Mouse (Mus musculus): ENCODE results near the gene Hs6st1. TPM values are rescaled to one million over a fixed set of nuclear protein-coding genes. Genes with fewer than 3 reads are reported as not detected.

The Hs6st1 gene
- polyA plus RNA-seq, 1 experiment: 33.8 TPM

DNA sequence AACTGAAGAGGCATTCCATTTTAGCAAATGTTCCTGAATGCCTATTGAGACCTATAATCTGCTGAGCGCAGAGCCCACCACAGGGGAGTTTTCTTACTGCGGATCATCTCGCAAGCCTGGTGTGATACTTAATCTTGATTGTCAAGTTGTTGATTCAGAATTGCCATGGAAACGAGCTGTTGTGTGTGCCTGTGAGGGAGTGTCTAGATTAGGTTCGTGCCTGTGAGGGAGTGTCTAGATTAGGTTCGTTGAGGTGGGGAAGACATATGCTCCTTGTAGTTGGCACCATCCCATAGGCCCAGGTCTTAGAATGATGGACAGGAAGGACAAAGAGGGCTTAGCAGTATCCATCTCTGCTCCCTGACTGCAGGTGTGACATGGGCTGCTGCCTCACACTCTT is 23.0 kb downstream of the Hs6st1 start:
- Histone ChIP-seq H3K4me3 (replicated peaks; ENCODE audit: extremely low read depth, low read depth, low read length) (no peak overlapping the region), H3K4me1 (ENCODE audit: control insufficient read depth, insufficient read depth, low read length) (peaks cover 20% of the 10 kb centered on the region)
- DNase-seq: no peak
- no peak for TF ChIP-seq CTCF (IDR thresholded peaks at IDR 0.05; ENCODE audit: insufficient read depth, low read length)
- TF ChIP-seq POLR2A (IDR thresholded peaks at IDR 0.05; ENCODE audit: borderline replicate concordance, extremely low read depth, low read depth, low read length): no peak
- 75% methylated on average over 6 of the region's 6 CpGs for WGBS

DNA sequence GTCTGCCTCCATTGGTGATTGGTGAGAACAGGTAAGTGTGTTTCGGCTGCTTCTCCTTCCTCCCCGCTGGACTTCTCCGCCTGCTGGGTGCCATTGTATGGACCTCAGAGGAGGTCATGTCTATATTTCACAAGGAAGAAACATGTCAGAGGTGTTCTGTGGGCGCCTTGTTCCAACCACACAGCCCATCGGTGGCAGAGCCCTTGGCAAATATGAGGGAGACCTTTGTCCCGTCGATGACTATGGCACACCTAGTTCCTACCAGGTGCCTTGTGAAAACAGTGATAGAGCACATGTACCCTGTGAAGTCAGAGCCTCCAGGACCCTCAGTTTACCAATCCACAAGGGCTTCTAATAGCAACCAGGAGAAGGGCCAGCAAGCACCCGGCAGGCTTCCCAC is 25.5 kb downstream of the Hs6st1 start:
- no peak for TF ChIP-seq POLR2A (IDR thresholded peaks at IDR 0.05; ENCODE audit: borderline replicate concordance, extremely low read depth, low read depth, low read length)
- Histone ChIP-seq H3K4me1 (ENCODE audit: control insufficient read depth, insufficient read depth, low read length) (peaks cover 14% of the 10 kb centered on the region), H3K4me3 (replicated peaks; ENCODE audit: extremely low read depth, low read depth, low read length) (no peak overlapping the region)
- no peak for DNase-seq
- 90% methylated on average over 8 of the region's 8 CpGs for WGBS

DNA sequence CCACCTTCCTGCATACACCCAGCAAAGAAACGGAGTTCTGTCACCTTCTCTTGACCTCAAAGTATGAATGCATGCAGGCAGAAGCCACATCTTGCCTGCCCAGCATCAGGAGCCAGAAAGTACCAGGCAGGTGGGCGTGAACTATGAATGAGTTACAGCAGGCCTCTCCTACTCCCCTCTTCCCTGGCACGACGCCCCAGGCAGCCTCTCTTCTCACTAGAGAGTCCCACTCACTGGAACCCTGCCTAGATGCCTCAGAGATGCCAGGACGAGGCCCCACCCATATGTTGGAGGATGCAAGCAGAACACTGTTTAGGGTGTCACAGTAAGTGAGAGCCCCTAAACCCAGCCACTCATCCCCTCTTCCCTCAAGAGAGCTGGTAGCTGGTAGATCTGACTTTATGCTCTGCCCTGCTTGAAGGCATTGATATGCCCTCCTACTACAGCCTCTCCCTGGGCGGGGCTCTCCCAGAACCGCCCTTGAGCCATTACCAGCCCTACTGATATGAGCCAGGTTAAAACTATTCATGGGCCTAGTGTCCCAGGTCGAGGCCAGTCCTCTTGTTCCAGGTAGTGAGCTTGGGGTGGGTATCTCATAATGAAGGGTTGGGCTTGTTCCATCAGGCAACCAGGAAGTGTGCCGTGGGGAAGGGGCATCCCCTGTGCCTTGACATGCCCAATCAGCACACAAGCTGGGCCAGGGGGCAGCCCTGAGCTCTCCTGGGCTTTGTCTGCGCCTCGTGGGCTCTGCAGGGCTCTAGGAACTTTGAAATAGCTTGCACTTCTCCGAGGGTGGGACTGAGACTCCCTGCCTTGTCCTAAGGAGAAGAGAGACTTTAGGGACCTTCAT is 27.4 kb downstream of the Hs6st1 start:
- no peak for TF ChIP-seq POLR2A (IDR thresholded peaks at IDR 0.05; ENCODE audit: borderline replicate concordance, extremely low read depth, low read depth, low read length)
- TF ChIP-seq CTCF (IDR thresholded peaks at IDR 0.05; ENCODE audit: insufficient read depth, low read length): no peak
- WGBS: 55% methylated on average over 12 of the region's 12 CpGs
- Histone ChIP-seq H3K4me3 (replicated peaks; ENCODE audit: extremely low read depth, low read depth, low read length) (no peak overlapping the region), H3K4me1 (ENCODE audit: control insufficient read depth, insufficient read depth, low read length) (peaks cover 8% of the 10 kb centered on the region; the same call in 1 of the 2 replicates)
- peak; percentile 39 for DNase-seq

DNA sequence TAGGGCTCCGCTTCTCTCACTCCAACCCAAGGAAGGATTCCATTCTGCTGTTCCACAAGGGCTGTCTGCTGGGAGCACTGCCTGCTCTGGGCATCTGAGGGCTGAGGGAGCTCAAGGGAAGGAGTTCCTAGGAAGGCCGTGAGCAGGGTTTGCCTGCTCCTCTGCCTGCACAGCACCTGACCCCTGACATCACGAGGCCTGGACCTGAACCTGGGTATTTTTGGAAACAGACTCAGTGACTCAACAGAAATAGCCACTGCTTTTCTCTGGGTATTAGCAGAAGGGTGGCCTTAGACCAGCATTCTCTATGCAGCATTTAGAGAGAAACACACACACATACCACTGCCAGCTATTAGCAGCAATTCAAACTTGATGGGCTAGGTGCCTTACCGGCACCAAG is 30.2 kb downstream of the Hs6st1 start:
- 83% methylated on average over 4 of the region's 4 CpGs for WGBS
- TF ChIP-seq CTCF (IDR thresholded peaks at IDR 0.05; ENCODE audit: insufficient read depth, low read length) (no peak), POLR2A (IDR thresholded peaks at IDR 0.05; ENCODE audit: borderline replicate concordance, extremely low read depth, low read depth, low read length) (no peak)

DNA sequence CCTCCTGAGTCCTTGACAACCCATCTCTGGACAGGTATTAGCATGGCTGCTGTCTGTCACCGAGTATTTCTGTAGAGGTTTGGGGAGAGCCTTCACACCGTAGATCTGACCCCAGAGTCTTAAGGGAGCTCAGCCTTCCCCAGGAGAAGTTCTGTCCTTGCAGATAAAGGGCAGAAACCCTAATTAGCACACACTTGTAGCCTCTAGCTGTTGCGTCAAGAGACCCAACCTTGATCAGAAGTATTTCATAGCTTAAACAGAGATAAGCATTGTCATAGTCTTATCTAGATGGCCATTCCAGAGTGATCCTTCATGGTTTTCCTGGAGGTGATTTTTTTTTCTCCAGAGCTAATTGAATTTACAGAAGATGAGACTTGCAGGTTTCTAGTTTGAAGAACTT is 32.2 kb downstream of the Hs6st1 start:
- peaks cover 5% of the 10 kb centered on the region; the same call in 1 of the 2 replicates for H3K4me1 ChIP-seq (ENCODE audit: control insufficient read depth, insufficient read depth, low read length)
- TF ChIP-seq POLR2A (IDR thresholded peaks at IDR 0.05; ENCODE audit: borderline replicate concordance, extremely low read depth, low read depth, low read length) (no peak), CTCF (IDR thresholded peaks at IDR 0.05; ENCODE audit: insufficient read depth, low read length) (no peak)
- WGBS: 83% methylated on average over 3 of the region's 3 CpGs
- H3K4me3 ChIP-seq (replicated peaks; ENCODE audit: extremely low read depth, low read depth, low read length): no peak overlapping the region
- no peak for DNase-seq

More for the DNA sequence above, 30.2 kb downstream of the Hs6st1 start:
- Histone ChIP-seq H3K4me1 (ENCODE audit: control insufficient read depth, insufficient read depth, low read length) (peaks cover 8% of the 10 kb centered on the region; the same call in 1 of the 2 replicates), H3K4me3 (replicated peaks; ENCODE audit: extremely low read depth, low read depth, low read length) (no peak overlapping the region)
- DNase-seq: no peak

DNA sequence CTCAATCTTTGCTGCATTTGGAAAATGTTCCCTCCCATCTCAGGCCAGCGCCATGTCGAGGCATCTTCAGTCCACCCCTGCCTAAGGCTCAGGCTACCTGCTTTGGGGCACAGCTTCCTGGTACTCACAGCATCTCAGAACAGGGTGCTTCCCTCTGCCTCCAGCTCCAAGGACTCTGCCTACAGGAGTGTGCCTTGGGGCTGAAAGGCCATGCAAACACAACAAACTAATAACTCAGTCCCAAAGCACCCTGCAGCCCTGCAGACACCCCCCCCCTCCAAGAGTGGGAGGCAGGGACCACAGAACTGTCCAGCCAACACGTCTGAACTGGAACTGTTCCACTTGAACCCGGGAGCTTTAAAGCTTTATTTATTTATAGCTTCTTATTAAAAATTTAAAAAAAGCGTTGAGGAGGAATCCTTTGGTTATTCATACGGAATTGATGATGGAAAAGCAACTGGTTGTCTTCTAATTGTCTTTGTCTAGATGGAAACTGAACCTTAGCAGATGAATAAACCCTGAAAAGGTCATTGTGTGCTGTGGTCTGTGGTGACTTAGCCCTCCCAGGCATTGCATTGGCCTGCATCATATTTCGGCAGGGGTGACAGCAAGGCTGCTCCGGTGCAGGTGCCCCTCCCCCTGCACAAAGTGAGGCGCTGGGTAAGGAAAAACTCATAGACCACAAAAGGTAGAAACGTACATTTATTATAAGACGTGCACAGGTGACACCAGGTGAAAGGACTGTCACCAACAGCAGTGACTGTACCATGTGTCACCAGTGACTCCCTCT is 37.9 kb downstream of the Hs6st1 start:
- H3K4me1 ChIP-seq (ENCODE audit: control insufficient read depth, insufficient read depth, low read length): no peaks in the 10 kb centered on the region
- WGBS: 93% methylated on average over 11 of the region's 11 CpGs
- TF ChIP-seq CTCF (IDR thresholded peaks at IDR 0.05; ENCODE audit: insufficient read depth, low read length) (no peak), POLR2A (IDR thresholded peaks at IDR 0.05; ENCODE audit: borderline replicate concordance, extremely low read depth, low read depth, low read length) (no peak)
- no peak overlapping the region for H3K4me3 ChIP-seq (replicated peaks; ENCODE audit: extremely low read depth, low read depth, low read length)
- DNase-seq: no peak

DNA sequence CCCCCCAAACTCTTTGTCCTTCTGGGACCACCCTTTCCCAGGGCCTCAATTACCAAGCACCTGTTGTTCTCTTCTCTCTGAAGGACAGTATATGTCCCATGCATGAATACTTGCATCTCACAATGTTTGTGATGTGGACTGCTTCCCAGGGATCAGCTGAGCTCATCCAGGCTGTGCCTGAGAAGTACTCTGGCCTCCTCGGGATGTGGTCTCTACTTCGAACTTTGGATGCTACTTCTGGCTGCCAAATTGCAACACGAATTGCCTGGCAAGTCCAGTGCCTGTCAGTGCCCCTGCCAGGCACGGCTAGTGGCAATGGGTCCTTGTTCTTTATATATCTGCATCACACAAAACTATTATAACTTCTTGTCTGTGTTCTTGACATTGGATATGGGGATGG is 41.8 kb downstream of the Hs6st1 start:
- Histone ChIP-seq H3K4me3 (replicated peaks; ENCODE audit: extremely low read depth, low read depth, low read length) (no peak overlapping the region), H3K4me1 (ENCODE audit: control insufficient read depth, insufficient read depth, low read length) (no peaks in the 10 kb centered on the region)
- no peak for TF ChIP-seq CTCF (IDR thresholded peaks at IDR 0.05; ENCODE audit: insufficient read depth, low read length)
- 80% methylated on average over 4 of the region's 4 CpGs for WGBS
- DNase-seq: no peak

DNA sequence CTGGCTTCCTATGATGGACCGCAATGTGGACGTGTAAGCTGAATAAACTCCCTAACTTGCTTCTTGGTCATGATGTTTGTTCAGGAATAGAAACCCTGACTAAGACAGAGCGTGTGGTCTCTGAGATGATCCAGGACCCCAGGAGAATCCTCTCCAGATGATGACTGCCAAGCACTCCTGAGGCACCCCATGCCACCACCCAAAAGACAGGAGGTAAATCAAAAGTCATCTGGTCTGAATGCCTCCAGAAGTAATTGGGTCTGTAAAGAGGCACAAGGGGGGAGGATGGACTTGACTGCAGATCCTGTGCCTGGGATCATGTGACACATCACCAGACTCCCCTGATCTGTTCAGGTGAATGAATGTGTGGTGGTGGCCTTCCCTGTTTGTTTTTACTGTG is 44.5 kb downstream of the Hs6st1 start:
- 85% methylated on average over 3 of the region's 3 CpGs for WGBS
- DNase-seq: no peak
- TF ChIP-seq POLR2A (IDR thresholded peaks at IDR 0.05; ENCODE audit: borderline replicate concordance, extremely low read depth, low read depth, low read length) (no peak), CTCF (IDR thresholded peaks at IDR 0.05; ENCODE audit: insufficient read depth, low read length) (no peak)
- Histone ChIP-seq H3K4me3 (replicated peaks; ENCODE audit: extremely low read depth, low read depth, low read length) (no peak overlapping the region), H3K4me1 (ENCODE audit: control insufficient read depth, insufficient read depth, low read length) (no peaks in the 10 kb centered on the region)

DNA sequence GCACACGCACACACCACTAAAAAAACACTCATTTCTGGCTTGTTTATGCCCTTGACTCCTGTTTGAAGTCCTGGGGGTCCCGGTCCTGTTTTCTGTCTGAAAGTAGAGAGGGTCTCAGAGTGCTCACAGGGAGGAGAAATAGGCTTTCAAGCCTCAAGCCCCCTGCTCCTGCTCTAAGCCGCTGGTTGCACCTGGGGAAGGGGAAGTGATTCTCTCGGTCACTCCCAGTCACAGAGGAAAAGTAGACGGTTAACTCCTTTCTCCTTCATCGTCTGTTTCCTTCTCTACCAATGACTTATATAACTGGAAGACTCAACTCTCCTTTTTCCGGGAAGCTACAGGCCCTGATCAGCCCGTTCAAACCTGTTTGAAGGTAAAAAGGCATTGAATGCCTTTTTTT is 45.5 kb downstream of the Hs6st1 start:
- DNase-seq: no peak
- no peak overlapping the region for H3K4me3 ChIP-seq (replicated peaks; ENCODE audit: extremely low read depth, low read depth, low read length)
- H3K4me1 ChIP-seq (ENCODE audit: control insufficient read depth, insufficient read depth, low read length): no peaks in the 10 kb centered on the region
- TF ChIP-seq POLR2A (IDR thresholded peaks at IDR 0.05; ENCODE audit: borderline replicate concordance, extremely low read depth, low read depth, low read length): no peak
- TF ChIP-seq CTCF (IDR thresholded peaks at IDR 0.05; ENCODE audit: insufficient read depth, low read length): no peak
- WGBS: 67% methylated on average over 8 of the region's 8 CpGs

DNA sequence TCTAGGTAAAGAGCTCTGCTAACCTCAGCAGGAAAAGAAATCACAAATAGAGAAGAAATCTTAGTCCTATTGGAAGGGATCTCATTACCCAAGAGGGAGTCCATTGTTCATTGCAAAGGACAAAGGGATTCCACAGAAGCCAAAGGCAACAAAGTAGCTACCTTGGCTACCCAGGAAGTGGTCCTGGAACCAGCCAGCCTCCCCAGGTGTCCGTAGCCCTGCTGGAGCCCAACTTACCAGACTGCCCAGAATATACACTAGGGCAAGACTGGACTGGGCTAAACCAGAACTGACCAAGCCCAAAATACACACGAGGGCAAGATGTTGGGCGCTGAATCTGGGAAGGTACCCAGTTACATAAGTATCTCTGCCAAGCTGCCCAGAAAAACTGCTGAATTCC is 46.6 kb downstream of the Hs6st1 start:
- DNase-seq: no peak
- WGBS: 86% methylated on average over 3 of the region's 3 CpGs
- Histone ChIP-seq H3K4me3 (replicated peaks; ENCODE audit: extremely low read depth, low read depth, low read length) (no peak overlapping the region), H3K4me1 (ENCODE audit: control insufficient read depth, insufficient read depth, low read length) (no peaks in the 10 kb centered on the region)
- no peak for TF ChIP-seq POLR2A (IDR thresholded peaks at IDR 0.05; ENCODE audit: borderline replicate concordance, extremely low read depth, low read depth, low read length)
- TF ChIP-seq CTCF (IDR thresholded peaks at IDR 0.05; ENCODE audit: insufficient read depth, low read length): no peak
